Mouse (Mus musculus): ENCODE results near the gene Stap1. TPM values are rescaled to one million over a fixed set of nuclear protein-coding genes. Genes with fewer than 3 reads are reported as not detected.

Gene Stap1
- polyA plus RNA-seq (2012; ENCODE audit: insufficient read depth, insufficient read length, missing spikeins) = 0.63 and 2.6 TPM in 2 replicates

- H3K4me3 ChIP-seq (ENCODE audit: insufficient read depth, low read depth, low read length) = peak within 1 kb of the TSS; percentile 44
- H3K27ac ChIP-seq (replicated peaks; ENCODE audit: low read depth, low read length) = peak within 1 kb of the TSS; percentile 26; the same call in 1 of the 2 replicates
- no peaks in the 10 kb centered on the region for H3K4me1 ChIP-seq (ENCODE audit: control insufficient read depth, insufficient read depth, insufficient read length, low read length)
Observed at GRCm38 (mm10) chr5:86071538-86071937, at the start of gene Stap1. TSS of gene Stap1 (plus strand) at chr5:86071746.

GRCm38 (mm10) chr5:86029820-86030219 lies 41.7 kb upstream of the Stap1 start:
- Histone ChIP-seq H3K4me3 (ENCODE audit: insufficient read depth, low read depth, low read length) (no peak overlapping the region), H3K27ac (replicated peaks; ENCODE audit: low read depth, low read length) (no peak overlapping the region), H3K4me1 (ENCODE audit: control insufficient read depth, insufficient read depth, insufficient read length, low read length) (no peaks in the 10 kb centered on the region)

- no peak overlapping the region for H3K4me3 ChIP-seq (ENCODE audit: insufficient read depth, low read depth, low read length)
- no peak overlapping the region for H3K27ac ChIP-seq (replicated peaks; ENCODE audit: low read depth, low read length)
- H3K4me1 ChIP-seq (ENCODE audit: control insufficient read depth, insufficient read depth, insufficient read length, low read length) = no peaks in the 10 kb centered on the region
Observed at GRCm38 (mm10) chr5:86063501-86063900, 8.0 kb upstream of the Stap1 start.

- Histone ChIP-seq H3K4me3 (ENCODE audit: insufficient read depth, low read depth, low read length) (peak within 1 kb of the TSS; percentile 95), H3K27ac (replicated peaks; ENCODE audit: low read depth, low read length) (peak within 1 kb of the TSS; percentile 62), H3K4me1 (ENCODE audit: control insufficient read depth, insufficient read depth, insufficient read length, low read length) (no peaks in the 10 kb centered on the region)
Observed at GRCm38 (mm10) chr5:86065101-86065875, 6.3 kb upstream of the Stap1 start, which contains the start of gene Cenpc1. TSS of gene Cenpc1 (minus strand) at chr5:86065583.

GRCm38 (mm10) chr5:86065876-86066550 lies 5.5 kb upstream of the Stap1 start:
- H3K4me1 ChIP-seq (ENCODE audit: control insufficient read depth, insufficient read depth, insufficient read length, low read length) = no peaks in the 10 kb centered on the region
- no peak overlapping the region for H3K27ac ChIP-seq (replicated peaks; ENCODE audit: low read depth, low read length)
- H3K4me3 ChIP-seq (ENCODE audit: insufficient read depth, low read depth, low read length) = peak overlapping the region; percentile 49

- H3K27ac ChIP-seq (replicated peaks; ENCODE audit: low read depth, low read length) = no peak overlapping the region
- H3K4me1 ChIP-seq (ENCODE audit: control insufficient read depth, insufficient read depth, insufficient read length, low read length) = no peaks in the 10 kb centered on the region
- peak overlapping the region; percentile 51 for H3K4me3 ChIP-seq (ENCODE audit: insufficient read depth, low read depth, low read length)
Observed at GRCm38 (mm10) chr5:86066551-86066929, 5.0 kb upstream of the Stap1 start.

GRCm38 (mm10) chr5:86068451-86068850 lies 3.1 kb upstream of the Stap1 start:
- H3K27ac ChIP-seq (replicated peaks; ENCODE audit: low read depth, low read length) = no peak overlapping the region
- H3K4me3 ChIP-seq (ENCODE audit: insufficient read depth, low read depth, low read length) = no peak overlapping the region
- H3K4me1 ChIP-seq (ENCODE audit: control insufficient read depth, insufficient read depth, insufficient read length, low read length) = no peaks in the 10 kb centered on the region

GRCm38 (mm10) chr5:86069121-86069520 lies 2.4 kb upstream of the Stap1 start:
- H3K27ac ChIP-seq (replicated peaks; ENCODE audit: low read depth, low read length) = no peak overlapping the region
- no peak overlapping the region for H3K4me3 ChIP-seq (ENCODE audit: insufficient read depth, low read depth, low read length)
- H3K4me1 ChIP-seq (ENCODE audit: control insufficient read depth, insufficient read depth, insufficient read length, low read length) = no peaks in the 10 kb centered on the region

GRCm38 (mm10) chr5:86072756-86073386 lies 1.3 kb downstream of the Stap1 start:
- no peak overlapping the region for H3K27ac ChIP-seq (replicated peaks; ENCODE audit: low read depth, low read length)
- no peaks in the 10 kb centered on the region for H3K4me1 ChIP-seq (ENCODE audit: control insufficient read depth, insufficient read depth, insufficient read length, low read length)
- no peak overlapping the region for H3K4me3 ChIP-seq (ENCODE audit: insufficient read depth, low read depth, low read length)

GRCm38 (mm10) chr5:86078720-86079334 lies 7.3 kb downstream of the Stap1 start:
- Histone ChIP-seq H3K4me1 (ENCODE audit: control insufficient read depth, insufficient read depth, insufficient read length, low read length) (no peaks in the 10 kb centered on the region), H3K27ac (replicated peaks; ENCODE audit: low read depth, low read length) (no peak overlapping the region), H3K4me3 (ENCODE audit: insufficient read depth, low read depth, low read length) (no peak overlapping the region)

- Histone ChIP-seq H3K27ac (replicated peaks; ENCODE audit: low read depth, low read length) (no peak overlapping the region), H3K4me3 (ENCODE audit: insufficient read depth, low read depth, low read length) (no peak overlapping the region), H3K4me1 (ENCODE audit: control insufficient read depth, insufficient read depth, insufficient read length, low read length) (no peaks in the 10 kb centered on the region)
Observed at GRCm38 (mm10) chr5:86083987-86084386, 12.4 kb downstream of the Stap1 start.

GRCm38 (mm10) chr5:86084979-86085378 lies 13.4 kb downstream of the Stap1 start:
- H3K27ac ChIP-seq (replicated peaks; ENCODE audit: low read depth, low read length) = peak overlapping the region; percentile 21; the same call in 1 of the 2 replicates
- H3K4me3 ChIP-seq (ENCODE audit: insufficient read depth, low read depth, low read length) = no peak overlapping the region
- H3K4me1 ChIP-seq (ENCODE audit: control insufficient read depth, insufficient read depth, insufficient read length, low read length) = no peaks in the 10 kb centered on the region

GRCm38 (mm10) chr5:86086751-86087150 lies 15.2 kb downstream of the Stap1 start:
- H3K4me1 ChIP-seq (ENCODE audit: control insufficient read depth, insufficient read depth, insufficient read length, low read length) = no peaks in the 10 kb centered on the region
- H3K4me3 ChIP-seq (ENCODE audit: insufficient read depth, low read depth, low read length) = no peak overlapping the region
- no peak overlapping the region for H3K27ac ChIP-seq (replicated peaks; ENCODE audit: low read depth, low read length)

GRCm38 (mm10) chr5:86094754-86095153 lies 23.2 kb downstream of the Stap1 start:
- H3K27ac ChIP-seq (replicated peaks; ENCODE audit: low read depth, low read length) = no peak overlapping the region
- no peaks in the 10 kb centered on the region for H3K4me1 ChIP-seq (ENCODE audit: control insufficient read depth, insufficient read depth, insufficient read length, low read length)
- H3K4me3 ChIP-seq (ENCODE audit: insufficient read depth, low read depth, low read length) = no peak overlapping the region

GRCm38 (mm10) chr5:86098988-86099387 lies 27.4 kb downstream of the Stap1 start:
- H3K4me3 ChIP-seq (ENCODE audit: insufficient read depth, low read depth, low read length) = no peak overlapping the region
- H3K4me1 ChIP-seq (ENCODE audit: control insufficient read depth, insufficient read depth, insufficient read length, low read length) = no peaks in the 10 kb centered on the region
- no peak overlapping the region for H3K27ac ChIP-seq (replicated peaks; ENCODE audit: low read depth, low read length)
